Mouse (Mus musculus) heart, embryonic 14.5 days (tissue): ENCODE data around the gene Angel2. TPM values are rescaled to one million over a fixed set of nuclear protein-coding genes. Genes with fewer than 3 reads are reported as not detected.
A peak's percentile ranks its signal among the peaks of the same experiment; 100 is the strongest.

Source experiments
- ATAC-seq: fragments of 200-750 bp; cut with Nextera tagmentation; 2 replicates; pipeline ENCODE4 v1.8.0; 2017; ENCODE audit warnings: low read depth, moderate TSS enrichment; ENCODE audit not compliant: insufficient number of reproducible peaks, insufficient read depth, low FRiP score
- H3K27ac ChIP-seq, 2 experiments: fragments of 200-500 bp in 1 of 2; fragments of 300-500 bp in 1 of 2; sonication (generic) in 1 of 2; replicated peaks in 1 of 2; 2 replicates each; pipeline ENCODE4 v1.5.1; 2012 to 2014; ENCODE audit warnings: low read depth in 2 of 2, low read length in 2 of 2, control low read depth in 1 of 2, mild to moderate bottlenecking in 1 of 2, mixed read lengths in 1 of 2; ENCODE audit not compliant: control insufficient read depth in 1 of 2, insufficient read depth in 1 of 2
- H3K27me3 ChIP-seq: fragments of 300-500 bp; sonication (generic); 2 replicates; pipeline ENCODE4 v1.6.1; 2014; ENCODE audit warnings: mild to moderate bottlenecking, low read length, control low read depth; ENCODE audit not compliant: control insufficient read depth, insufficient read depth
- H3K36me3 ChIP-seq: fragments of 300-500 bp; sonication (generic); 2 replicates; pipeline ENCODE4 v1.6.1; 2014; ENCODE audit warnings: mild to moderate bottlenecking, control low read depth, low read length, mixed read lengths; ENCODE audit not compliant: control insufficient read depth, insufficient read depth
- H3K4me1 ChIP-seq, 2 experiments: fragments of 200-500 bp in 1 of 2; fragments of 300-500 bp in 1 of 2; sonication (generic) in 1 of 2; 2 replicates each; pipeline ENCODE4 v1.6.1; 2012 to 2014; ENCODE audit warnings: low read length in 2 of 2, control low read depth in 1 of 2, mixed read lengths in 1 of 2; ENCODE audit not compliant: control insufficient read depth in 2 of 2, insufficient read depth in 2 of 2
- H3K4me2 ChIP-seq: fragments of 300-500 bp; sonication (generic); 2 replicates; pipeline ENCODE4 v1.6.1; 2014; ENCODE audit warnings: mild to moderate bottlenecking, low read length
- H3K4me3 ChIP-seq, 2 experiments: fragments of 200-500 bp in 1 of 2; fragments of 300-500 bp in 1 of 2; sonication (generic) in 1 of 2; 2 replicates each; pipeline ENCODE4 v1.5.1; 2012 to 2014; ENCODE audit warnings: low read length in 2 of 2, mild to moderate bottlenecking in 2 of 2, control low read depth in 1 of 2, low read depth in 1 of 2, moderate library complexity in 1 of 2; ENCODE audit not compliant: control insufficient read depth in 1 of 2, insufficient read depth in 1 of 2
- H3K9ac ChIP-seq: fragments of 300-500 bp; sonication (generic); 2 replicates; pipeline ENCODE4 v1.6.1; 2014; ENCODE audit warnings: mild to moderate bottlenecking, low read length
- H3K9me3 ChIP-seq: fragments of 300-500 bp; sonication (generic); 2 replicates; pipeline ENCODE4 v1.6.1; 2016; ENCODE audit warnings: low read length, control low read depth; ENCODE audit not compliant: control insufficient read depth
- WGBS: fragments of 180-500 bp; shearing (Covaris S2); extraction: QIAGEN DNeasy Blood & Tissue Kit; methylation state at CpG from one replicate; pipeline ENCODE4 v1.1.7; 2014; 5-methylcytosine and 5-hydroxymethylcytosine counted together
- polyA plus RNA-seq: library from polyadenylated mRNA; unstranded; fragments of >200 nt; fragmentation: Nextera tagmentation; extraction: Ambion mirVana; gene quantifications from 2 replicates; pipeline ENCODE4 v1.2.1, GENCODE M21; 2014

Angel2 gene
- polyA plus RNA-seq, 1 experiment from 2014 or later: 28.6 TPM

GRCm38 (mm10) chr1:190912623-190913022 is 12.3 kb upstream of the Angel2 start:
- ATAC-seq: no peak
- no peak overlapping the region for H3K4me3 ChIP-seq

GRCm38 (mm10) chr1:190918938-190919337 is 6.0 kb upstream of the Angel2 start:
- Histone ChIP-seq H3K9ac (no peak overlapping the region), H3K27ac (no peak overlapping the region), H3K4me3 (no peak overlapping the region), H3K36me3 (no peaks in the 10 kb centered on the region), H3K27me3 (no peaks in the 10 kb centered on the region), H3K9me3 (no peaks in the 10 kb centered on the region), H3K4me1 (peaks cover 2% of the 10 kb centered on the region in 2 experiments; a peak in 1 of 4 replicates), H3K4me2 (no peak overlapping the region)
- no peak for ATAC-seq
- WGBS: 42% methylated on average over 7 of the region's 7 CpGs

More at GRCm38 (mm10) chr1:190912623-190913022, 12.3 kb upstream of the Angel2 start:
- no peak overlapping the region for H3K4me2 ChIP-seq
- no peaks in the 10 kb centered on the region for H3K36me3 ChIP-seq
- no peak overlapping the region for H3K9ac ChIP-seq
- peaks cover 3 to 11% of the 10 kb centered on the region in 2 experiments; a peak in 3 of 4 replicates for H3K4me1 ChIP-seq
- H3K9me3 ChIP-seq: no peaks in the 10 kb centered on the region
- WGBS: 36% methylated on average over 1 of the region's 1 CpGs
- no peak overlapping the region for H3K27ac ChIP-seq
- no peaks in the 10 kb centered on the region for H3K27me3 ChIP-seq

- Histone ChIP-seq H3K4me1 (peaks cover 2% of the 10 kb centered on the region in 2 experiments; a peak in 1 of 4 replicates), H3K9ac (no peak overlapping the region), H3K9me3 (no peaks in the 10 kb centered on the region), H3K4me3 (no peak overlapping the region), H3K27ac (no peak overlapping the region), H3K36me3 (no peaks in the 10 kb centered on the region), H3K27me3 (no peaks in the 10 kb centered on the region), H3K4me2 (no peak overlapping the region)
- ATAC-seq: no peak
- WGBS: 69% methylated on average over 8 of the region's 8 CpGs
Measured at GRCm38 (mm10) chr1:190919725-190920469, 5.0 kb upstream of the Angel2 start.

- Histone ChIP-seq H3K4me2 (peak overlapping the region; percentile 85), H3K9ac (no peak overlapping the region), H3K36me3 (peaks cover 3% of the 10 kb centered on the region; the same call in 1 of the 2 replicates), H3K4me1 (peaks cover 0 to 10% of the 10 kb centered on the region in 2 experiments), H3K9me3 (no peaks in the 10 kb centered on the region), H3K4me3 (0 out of 4 replicates have a peak overlapping the region, but pooled peaks of 1 of the 2 experiments have one; percentile 60), H3K27ac (no peak overlapping the region), H3K27me3 (no peaks in the 10 kb centered on the region)
- ATAC-seq: no peak
- 91% methylated on average over 3 of the region's 3 CpGs for WGBS
Measured at GRCm38 (mm10) chr1:190927311-190927710, 2.4 kb downstream of the Angel2 start.

GRCm38 (mm10) chr1:190927751-190928369 is 2.9 kb downstream of the Angel2 start:
- no peak for ATAC-seq
- WGBS: 8% methylated on average over 16 of the region's 16 CpGs

GRCm38 (mm10) chr1:190928370-190929009 is 3.6 kb downstream of the Angel2 start:
- Histone ChIP-seq H3K36me3 (peaks cover 8% of the 10 kb centered on the region; the same call in 1 of the 2 replicates), H3K27ac (peak overlapping the region; percentile 95 to 98), H3K4me2 (peak overlapping the region; percentile 85), H3K27me3 (no peaks in the 10 kb centered on the region), H3K4me1 (peaks cover 0 to 10% of the 10 kb centered on the region in 2 experiments), H3K9ac (peak overlapping the region; percentile 93), H3K4me3 (peak overlapping the region; percentile 60 to 77), H3K9me3 (no peaks in the 10 kb centered on the region)
- WGBS: under 1% methylated on average over 59 of the region's 79 CpGs
- ATAC-seq: peak; percentile 94

More at GRCm38 (mm10) chr1:190927751-190928369, 2.9 kb downstream of the Angel2 start:
- Histone ChIP-seq H3K9ac (peak overlapping the region; percentile 93), H3K4me3 (peak overlapping the region; percentile 60 to 77), H3K36me3 (peaks cover 4% of the 10 kb centered on the region; the same call in 1 of the 2 replicates), H3K4me1 (peaks cover 0 to 10% of the 10 kb centered on the region in 2 experiments), H3K4me2 (peak overlapping the region; percentile 85), H3K27ac (peak overlapping the region; percentile 74 to 98), H3K27me3 (no peaks in the 10 kb centered on the region), H3K9me3 (no peaks in the 10 kb centered on the region)

- Histone ChIP-seq H3K27me3 (no peaks in the 10 kb centered on the region), H3K4me2 (peak overlapping the region; percentile 85), H3K36me3 (peaks cover 14% of the 10 kb centered on the region), H3K27ac (peak overlapping the region; percentile 95 to 98), H3K9me3 (no peaks in the 10 kb centered on the region), H3K4me1 (peaks cover 0 to 10% of the 10 kb centered on the region in 2 experiments), H3K9ac (peak overlapping the region; percentile 93), H3K4me3 (peak overlapping the region; percentile 60 to 77)
- 0 out of 2 replicates have a peak, but pooled peaks have one; percentile 2 for ATAC-seq
- 5% methylated on average over 27 of the region's 27 CpGs for WGBS
Measured at GRCm38 (mm10) chr1:190929010-190929695, 4.2 kb downstream of the Angel2 start.
